Mouse (Mus musculus) MEL-GATA-1-ER (cell line): ENCODE measurements around the gene Lcn10.
"Not testable (repeated sequence)": the region's sequence is repeated elsewhere in the genome, so short reads cannot be mapped to it uniquely, and the experiment has no call there.

Experiments
- DNase-seq: peaks from one replicate; pipeline ENCODE4 v3.0.0-alpha.2; 2012; ENCODE audit warnings: low read depth; ENCODE audit errors: extremely low read depth

Lcn10 gene

GRCm38 (mm10) chr2:25682426-25682825 is at the start of gene Lcn10:
Lcn10 (plus strand) TSS chr2:25682726.
- no peak for DNase-seq

DNA sequence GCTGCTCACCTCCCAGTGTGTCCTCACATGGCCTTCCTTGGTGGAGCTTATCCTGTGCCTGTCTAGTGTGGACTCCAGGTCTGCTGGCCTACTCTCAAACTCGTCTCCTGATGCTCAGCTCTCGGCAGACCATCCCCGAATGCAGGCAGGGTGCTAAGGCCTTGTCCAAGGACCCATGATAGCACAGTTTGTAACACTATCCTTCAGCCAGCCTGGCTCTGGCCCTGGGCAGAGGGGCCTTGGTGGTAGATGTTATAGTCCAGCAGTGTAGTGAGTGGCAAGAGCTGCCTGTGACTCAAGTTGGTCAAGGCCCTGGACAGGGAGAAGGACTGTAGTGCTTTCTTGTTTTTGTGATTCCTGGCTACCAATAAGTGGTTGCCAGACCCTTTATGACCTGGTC is 48.9 kb upstream of the Lcn10 start:
- DNase-seq: no peak

GRCm38 (mm10) chr2:25634046-25634445 is 48.5 kb upstream of the Lcn10 start:
- DNase-seq: no peak

DNA sequence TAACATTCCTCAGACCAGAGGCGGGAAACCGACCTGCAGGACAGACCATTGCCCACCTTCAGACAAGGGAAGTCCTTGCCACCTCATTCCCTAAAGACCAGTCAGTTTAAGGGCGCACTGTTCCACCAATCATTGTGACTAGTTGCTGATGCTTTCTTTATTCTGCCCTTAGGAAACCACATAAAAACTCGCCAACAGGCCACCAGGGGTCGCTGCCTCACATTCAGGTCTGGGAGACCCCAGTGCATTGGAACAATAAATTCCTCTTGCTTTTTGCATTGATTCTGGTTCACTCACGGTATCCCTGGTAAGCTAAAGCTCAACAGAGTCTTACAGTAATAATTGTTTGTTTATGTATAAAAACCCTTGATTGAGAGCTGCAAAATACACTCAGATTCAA is 42.6 kb upstream of the Lcn10 start:
- DNase-seq: no peak

DNA sequence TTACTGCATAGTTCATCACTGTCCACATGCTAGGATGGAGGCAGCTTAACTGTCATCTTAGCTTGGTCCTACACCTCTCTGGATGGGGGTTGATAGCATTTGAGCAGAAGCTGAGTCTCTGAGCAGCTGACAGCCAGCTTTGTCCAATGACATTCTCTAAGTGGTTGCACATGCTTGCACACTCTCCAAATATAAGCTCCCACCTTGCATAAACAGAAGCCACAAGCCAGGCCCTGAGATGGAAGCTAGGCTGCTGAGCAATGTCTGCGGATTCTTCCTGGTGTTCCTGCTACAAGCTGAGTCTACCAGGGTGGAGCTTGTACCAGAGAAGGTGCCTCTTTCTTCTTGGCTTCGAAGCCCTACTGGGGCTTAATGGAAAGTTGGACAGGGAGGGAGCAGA is 29.6 kb upstream of the Lcn10 start, which contains the start of gene Lcn8:
Gene Lcn8 (plus strand): TSS at position 219 of the 400 bp plus-strand sequence.
- DNase-seq: no peak

DNA sequence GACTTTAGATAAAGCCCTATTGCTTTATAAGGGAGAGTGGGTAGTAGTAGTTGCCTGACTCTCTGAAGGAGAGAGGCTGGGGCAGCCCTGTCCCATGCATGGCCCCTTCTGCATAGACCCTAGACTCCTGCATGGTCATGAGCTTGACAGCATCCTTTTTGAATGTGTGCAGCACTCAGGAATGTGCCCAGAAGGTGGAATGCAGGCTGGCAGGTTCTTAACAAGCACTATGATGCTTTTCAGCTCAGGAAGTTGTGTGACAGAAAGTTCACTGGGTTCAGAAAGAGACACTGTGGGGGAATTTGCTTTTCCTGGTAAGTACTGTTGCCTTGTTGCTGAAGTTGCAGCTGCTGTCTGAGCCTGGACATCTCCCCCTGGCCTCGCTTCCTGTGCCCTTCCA is 28.0 kb upstream of the Lcn10 start:
- no peak for DNase-seq

DNA sequence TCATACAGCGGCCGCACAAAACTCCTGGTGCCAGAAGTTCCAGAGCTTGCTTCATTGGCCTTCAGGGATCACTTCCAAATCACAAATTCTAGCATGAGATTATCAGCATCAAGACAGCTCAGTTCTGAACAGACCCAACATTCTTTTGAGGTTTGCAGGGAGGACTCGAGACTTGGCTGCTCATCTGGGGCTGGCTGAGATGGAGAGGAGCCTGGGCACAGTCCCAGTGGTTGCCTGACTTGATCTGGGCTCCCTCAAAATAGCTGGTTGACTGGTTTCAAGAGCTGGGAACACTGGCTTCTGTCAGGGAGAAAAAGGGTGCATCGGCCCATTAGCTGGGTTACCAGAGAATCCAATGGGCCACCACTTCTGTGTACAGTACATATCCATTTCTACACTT is 25.8 kb upstream of the Lcn10 start:
- no peak for DNase-seq

- DNase-seq: no peak
These were observed 25.3 kb upstream of the Lcn10 start for GRCm38 (mm10) chr2:25657246-25657645.

- DNase-seq: no peak
These were observed 24.9 kb upstream of the Lcn10 start, which contains the start of gene Lcn5 for GRCm38 (mm10) chr2:25657652-25658051. Lcn5 (plus strand) TSS chr2:25657952.

DNA sequence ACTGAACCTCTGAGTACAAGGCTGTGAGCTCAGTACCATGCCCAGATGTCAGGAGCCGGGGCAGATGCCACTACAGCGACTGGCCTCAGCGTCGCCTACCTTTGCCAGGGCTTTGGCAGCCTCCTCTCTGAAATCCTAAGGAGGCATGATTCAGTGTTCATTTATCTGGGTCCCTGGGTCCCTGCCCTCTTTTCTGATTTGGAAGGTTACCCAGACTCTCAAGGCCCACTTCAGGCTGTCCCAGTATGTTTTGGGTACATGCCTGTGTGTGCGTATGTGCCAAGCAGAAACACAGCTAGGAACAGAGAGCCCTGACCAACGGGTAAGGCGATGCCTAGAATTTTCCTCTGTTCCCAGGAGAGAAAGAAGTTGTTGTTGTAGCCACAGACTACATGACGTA is 22.2 kb upstream of the Lcn10 start:
- DNase-seq: no peak

- DNase-seq: no peak
These were observed 21.1 kb upstream of the Lcn10 start for GRCm38 (mm10) chr2:25661245-25661970.

- DNase-seq: peak; percentile 28
These were observed 19.0 kb upstream of the Lcn10 start for GRCm38 (mm10) chr2:25663511-25663910.

GRCm38 (mm10) chr2:25664125-25664524 is 18.4 kb upstream of the Lcn10 start:
- DNase-seq: no peak

DNA sequence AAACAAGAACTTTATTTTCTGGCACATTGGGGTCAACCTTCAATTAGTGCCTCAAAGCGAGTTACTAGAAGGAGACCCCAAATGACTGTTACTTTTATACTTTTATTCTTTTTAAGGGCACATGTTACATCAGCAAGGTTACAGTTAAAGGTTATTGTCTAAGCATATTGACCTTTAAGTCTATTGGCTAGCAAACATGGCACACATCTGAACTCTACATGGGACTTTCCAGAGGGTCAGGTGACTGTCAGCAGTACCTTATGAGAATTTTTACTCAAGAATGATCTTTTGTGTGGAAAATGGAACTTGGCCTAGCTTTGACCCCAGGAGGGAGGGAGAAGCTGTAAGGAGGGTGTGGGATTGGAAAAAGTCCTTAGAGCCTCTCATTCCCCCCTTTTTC is 16.0 kb upstream of the Lcn10 start:
- DNase-seq: no peak

GRCm38 (mm10) chr2:25676486-25676885 is 6.0 kb upstream of the Lcn10 start, which contains the start of gene Lcn6:
Lcn6 (plus strand) TSS chr2:25676786.
- DNase-seq: no peak

GRCm38 (mm10) chr2:25679559-25679958 is 3.0 kb upstream of the Lcn10 start:
- DNase-seq: no peak

- DNase-seq: no peak
These were observed 4.4 kb downstream of the Lcn10 start for GRCm38 (mm10) chr2:25686941-25687340.

DNA sequence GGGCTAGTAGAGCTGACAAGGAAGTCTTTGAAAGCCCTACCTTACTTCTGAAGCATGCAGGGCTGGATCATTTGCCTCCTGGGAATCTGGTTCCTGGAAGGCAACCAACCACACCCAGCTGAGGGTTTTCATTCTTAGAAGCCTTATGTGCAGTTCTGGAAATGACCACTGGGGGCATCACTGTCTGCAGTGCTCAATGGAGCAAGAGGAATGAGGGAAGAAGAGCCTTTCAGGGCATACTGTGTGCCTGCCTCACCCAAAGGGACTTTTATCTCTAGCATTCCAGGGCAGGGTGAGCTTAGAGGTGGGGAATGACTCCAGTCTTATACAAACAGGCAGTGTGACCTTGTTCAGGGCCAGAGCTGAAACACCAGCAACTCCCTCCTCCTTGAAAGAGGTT is 12.1 kb downstream of the Lcn10 start:
- peak; percentile 23 for DNase-seq

GRCm38 (mm10) chr2:25696951-25697350 is 14.4 kb downstream of the Lcn10 start:
- no peak for DNase-seq

- DNase-seq: no peak
These were observed 16.2 kb downstream of the Lcn10 start for GRCm38 (mm10) chr2:25698696-25699095.

DNA sequence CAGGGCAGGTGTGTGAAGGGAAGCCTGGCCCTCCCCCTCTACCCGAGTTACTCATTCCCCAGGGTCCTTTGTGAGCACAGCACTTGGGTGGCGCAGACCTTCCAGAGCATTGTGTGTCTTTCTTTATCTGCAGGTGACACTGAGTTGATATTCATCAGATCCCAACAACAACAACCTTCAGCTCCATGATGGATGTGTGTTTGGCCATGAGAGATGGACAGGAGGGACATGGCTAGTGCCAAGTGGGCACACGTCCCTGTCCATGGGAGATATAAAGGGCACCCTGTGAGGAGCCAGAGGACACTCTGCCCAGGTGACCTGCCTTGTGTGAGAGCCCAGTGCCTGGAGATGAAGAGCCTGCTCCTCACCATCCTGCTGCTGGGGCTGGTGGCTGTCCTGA is 17.2 kb downstream of the Lcn10 start, which contains the start of gene Obp2a:
Gene Obp2a (plus strand): TSS at position 301 of the 400 bp plus-strand sequence.
- not testable (repeated sequence) for DNase-seq

GRCm38 (mm10) chr2:25701001-25701400 is 18.5 kb downstream of the Lcn10 start:
- no peak for DNase-seq

DNA sequence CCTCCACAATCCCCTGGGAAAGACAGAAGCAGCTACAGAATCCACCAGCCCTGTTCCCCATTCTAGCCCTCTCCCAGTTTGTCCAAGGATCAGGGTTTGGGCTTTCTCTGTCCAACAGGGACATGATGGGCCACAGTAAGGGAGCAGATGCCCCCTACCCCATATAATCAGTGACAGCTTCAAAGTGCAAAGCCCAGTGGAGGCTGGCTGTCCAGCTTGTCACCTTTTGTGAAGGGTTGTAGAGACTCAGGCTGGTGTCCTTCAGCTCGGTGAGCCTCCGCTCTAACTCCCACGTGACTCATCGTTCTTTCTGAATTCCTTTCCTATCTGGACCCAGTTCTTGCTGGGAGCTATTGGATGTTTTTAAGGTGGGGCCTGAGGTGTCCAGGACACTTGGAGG is 21.2 kb downstream of the Lcn10 start:
- no peak for DNase-seq
